Mouse (Mus musculus): ENCODE data around the gene Esrrg.
A peak's percentile ranks its signal among the peaks of the same experiment; 100 is the strongest.

- TF ChIP-seq CTCF (IDR thresholded peaks at IDR 0.05 in 2 of 3, conservative IDR thresholded peaks at IDR 0.05 in 1 of 3; ENCODE audit: control insufficient read depth in 1 of 3, insufficient read depth in 1 of 3, low read depth in 2 of 3, low read length in 3 of 3, poor library complexity in 1 of 3, severe bottlenecking in 1 of 3) (no peak), TCF12 (IDR thresholded peaks at IDR 0.05; ENCODE audit: low read depth, low read length) (peak; percentile 94), GATA1 (IDR thresholded peaks at IDR 0.05; ENCODE audit: low read depth, low read length) (peak; percentile 94), E2F4 (IDR thresholded peaks at IDR 0.05; ENCODE audit: borderline replicate concordance, low read depth, low read length) (no peak), POLR2A (IDR thresholded peaks at IDR 0.05; ENCODE audit: control insufficient read depth in 1 of 2, insufficient read depth in 1 of 2, low read depth in 1 of 2, low read length in 2 of 2, poor library complexity in 1 of 2) (no peak), RAD21 (IDR thresholded peaks at IDR 0.05; ENCODE audit: low read depth, low read length) (no peak)
Measured at GRCm38 (mm10) chr1:188068833-188069232, 460.2 kb downstream of the Esrrg start.
